Mouse (Mus musculus): Measurements from ENCODE around the gene Inf2.

DNA sequence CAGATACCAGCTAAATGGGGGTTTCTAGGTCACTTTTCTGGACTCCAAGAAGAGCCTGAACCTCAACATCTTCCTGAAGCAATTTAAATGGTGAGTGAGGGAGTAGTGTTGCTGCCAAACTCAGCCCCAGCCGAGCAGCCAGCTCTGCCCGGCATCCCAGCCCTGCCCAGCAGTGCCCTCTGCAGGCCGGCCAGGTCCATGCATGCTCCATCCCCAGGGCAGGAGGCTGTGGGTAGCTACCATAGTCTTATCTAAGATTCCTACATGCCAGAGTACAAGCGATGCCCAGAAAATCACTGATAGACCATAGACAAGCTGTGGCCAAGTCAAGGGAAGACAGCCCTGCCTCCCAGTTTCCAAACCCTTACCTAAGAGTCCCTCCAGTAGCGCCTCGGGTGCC, 17.2 kb downstream of the Inf2 start:
- TF ChIP-seq CTCF (conservative IDR thresholded peaks at IDR 0.05 in 1 of 2, IDR thresholded peaks at IDR 0.05 in 1 of 2; ENCODE audit: low read depth in 2 of 2, low read length in 2 of 2): peak; percentile 61 to 96
- no peak for TF ChIP-seq ETS1 (conservative IDR thresholded peaks at IDR 0.05; ENCODE audit: low read depth, low read length)
- TF ChIP-seq POLR2A (IDR thresholded peaks at IDR 0.05; ENCODE audit: low read depth, low read length): 0 out of 2 replicates have a peak, but pooled peaks have one; percentile 0
- no peak for TF ChIP-seq JUND (conservative IDR thresholded peaks at IDR 0.05; ENCODE audit: low read depth, low read length)
- no peak for TF ChIP-seq UBTF (IDR thresholded peaks at IDR 0.05; ENCODE audit: low read depth, low read length)
- TF ChIP-seq GABPA (IDR thresholded peaks at IDR 0.05; ENCODE audit: insufficient replicate concordance, low read depth, low read length): no peak
- no peak for TF ChIP-seq BHLHE40 (IDR thresholded peaks at IDR 0.05; ENCODE audit: low read depth, low read length)
- no peak for TF ChIP-seq JUN (IDR thresholded peaks at IDR 0.05; ENCODE audit: insufficient read depth, low read depth, low read length)

Measured in CH12.LX (cell line).